Mouse (Mus musculus): ENCODE measurements around the gene Cd34. TPM values are rescaled to one million over a fixed set of nuclear protein-coding genes. Genes with fewer than 3 reads are reported as not detected.

The Cd34 gene
- total RNA-seq, 2 experiments from 2014 or later, result 225 to 262 TPM

DNA sequence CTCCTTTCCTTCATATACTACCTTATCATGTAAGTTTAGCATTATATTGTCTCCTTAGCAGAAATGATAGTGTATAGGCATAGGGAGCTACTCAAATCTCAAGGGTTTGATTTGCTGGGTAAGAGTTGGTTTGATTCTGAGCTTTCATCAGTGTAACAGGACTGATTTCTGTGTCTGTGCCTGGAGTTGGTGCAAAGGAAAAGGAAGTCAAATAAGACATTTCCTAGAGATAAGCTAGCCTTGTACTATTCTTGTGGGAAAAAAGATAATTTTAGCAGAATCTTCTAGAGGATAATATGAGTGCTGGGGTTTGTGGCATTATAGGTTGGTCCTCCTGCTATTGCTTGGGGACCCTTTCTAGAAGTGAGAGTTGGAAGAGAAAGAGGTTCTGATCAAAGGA, 67.6 kb downstream of the Cd34 start:
- DNase-seq (ENCODE audit: low spot score in 2 of 2), result no peak

Other genes with a start within 250 kb of the Cd34 start
- gene Cd46, start 153.4 kb downstream of the Cd34 start, total RNA-seq (2021), result 1 to 10 TPM; 2.2 to 2.3 TPM
- gene Cr1l, start 192.8 kb downstream of the Cd34 start, total RNA-seq (2021), result 10 to 100 TPM; 44.7 to 50.4 TPM
- not detected for gene Cr2, start 237.9 kb downstream of the Cd34 start, total RNA-seq (2021)